Mouse (Mus musculus): ENCODE measurements around the gene Cdc42se1. TPM values are rescaled to one million over a fixed set of nuclear protein-coding genes. Genes with fewer than 3 reads are reported as not detected.

The Cdc42se1 gene
- polyA plus RNA-seq, 1 experiment from 2014 or later, result 48.7 TPM

- H3K27me3 ChIP-seq (ENCODE audit: control insufficient read depth, insufficient read depth, low read length), result no peaks in the 10 kb centered on the region
- peaks cover 38% of the 10 kb centered on the region for H3K4me1 ChIP-seq (ENCODE audit: control insufficient read depth, insufficient read depth, low read length)
- no peak for ATAC-seq (ENCODE audit: low read depth)
- H3K36me3 ChIP-seq (ENCODE audit: control insufficient read depth, insufficient read depth, low read length), result peaks cover 34% of the 10 kb centered on the region
- peak overlapping the region; percentile 96 for H3K4me2 ChIP-seq (ENCODE audit: low read depth, low read length)
- H3K9ac ChIP-seq (replicated peaks; ENCODE audit: low read depth, low read length), result peak overlapping the region; percentile 37; the same call in 1 of the 2 replicates
- 40% methylated on average over 8 of the region's 8 CpGs for WGBS
- H3K9me3 ChIP-seq (ENCODE audit: control insufficient read depth, low read length), result no peaks in the 10 kb centered on the region
- H3K4me3 ChIP-seq (ENCODE audit: low read depth, low read length), result peak overlapping the region; percentile 81
- H3K27ac ChIP-seq (ENCODE audit: low read depth, low read length), result peak overlapping the region; percentile 92
Measured at GRCm38 (mm10) chr3:95230495-95231297, 2.2 kb downstream of the Cdc42se1 start.

DNA sequence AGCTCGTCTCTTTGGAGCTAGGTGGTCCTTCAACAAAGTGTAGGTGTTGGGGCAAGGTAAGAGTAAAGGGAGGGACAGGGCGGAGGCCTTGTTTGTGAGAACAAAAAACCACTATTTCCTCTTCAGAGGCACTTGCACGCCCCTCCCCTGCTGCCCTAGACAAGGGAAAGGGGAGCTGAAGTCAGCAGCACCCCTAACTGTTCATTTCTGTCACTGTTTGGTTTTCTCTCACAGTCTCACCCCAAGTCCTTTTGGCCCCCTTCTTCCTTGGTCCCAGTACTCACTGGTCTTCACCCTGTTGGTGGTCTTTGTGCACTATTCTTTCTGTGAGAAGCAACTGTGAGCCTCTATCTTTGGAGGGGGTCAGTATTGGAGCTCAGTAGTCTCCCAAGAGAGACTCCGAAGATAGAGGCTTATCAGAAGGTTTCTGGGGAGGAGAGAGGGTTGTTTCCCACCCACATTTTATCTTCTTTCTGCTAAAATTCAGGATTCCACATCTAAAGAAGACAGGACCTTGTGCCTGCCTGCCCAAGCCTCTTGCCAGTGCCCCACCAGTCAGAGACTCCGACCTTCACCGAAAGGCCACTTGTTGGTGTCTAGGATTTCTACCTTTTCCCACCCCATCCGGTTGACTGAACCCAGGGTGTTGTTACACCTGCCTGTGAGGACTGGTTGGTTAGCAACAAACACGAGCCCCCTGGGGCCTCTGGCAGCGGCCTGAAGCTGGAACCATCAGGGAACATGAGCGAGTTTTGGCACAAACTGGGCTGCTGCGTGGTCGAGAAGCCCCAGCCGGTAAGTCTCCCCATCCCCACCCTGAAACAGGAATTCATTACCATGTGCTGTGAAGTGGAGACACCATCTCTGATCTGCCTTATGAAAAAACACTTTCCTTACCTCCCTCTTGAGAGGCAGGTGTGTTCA, 3.0 kb downstream of the Cdc42se1 start, which contains the start of gene Mllt11:
Mllt11 (minus strand) TSS at position 874 of the 924 bp plus-strand sequence.
- Histone ChIP-seq H3K27me3 (ENCODE audit: control insufficient read depth, insufficient read depth, low read length) (no peaks in the 10 kb centered on the region), H3K9ac (replicated peaks; ENCODE audit: low read depth, low read length) (0 out of 2 replicates have a peak within 1 kb of the TSS, but pooled peaks have one; percentile 1), H3K4me2 (ENCODE audit: low read depth, low read length) (peak within 1 kb of the TSS; percentile 96), H3K36me3 (ENCODE audit: control insufficient read depth, insufficient read depth, low read length) (peaks cover 37% of the 10 kb centered on the region), H3K4me3 (ENCODE audit: low read depth, low read length) (peak within 1 kb of the TSS; percentile 81; the same call in 1 of the 2 replicates), H3K9me3 (ENCODE audit: control insufficient read depth, low read length) (no peaks in the 10 kb centered on the region), H3K4me1 (ENCODE audit: control insufficient read depth, insufficient read depth, low read length) (peaks cover 29% of the 10 kb centered on the region), H3K27ac (ENCODE audit: low read depth, low read length) (peak within 1 kb of the TSS; percentile 92; the same call in 1 of the 2 replicates)
- ATAC-seq (ENCODE audit: low read depth), result no peak
- WGBS, result 75% methylated on average over 13 of the region's 13 CpGs

DNA sequence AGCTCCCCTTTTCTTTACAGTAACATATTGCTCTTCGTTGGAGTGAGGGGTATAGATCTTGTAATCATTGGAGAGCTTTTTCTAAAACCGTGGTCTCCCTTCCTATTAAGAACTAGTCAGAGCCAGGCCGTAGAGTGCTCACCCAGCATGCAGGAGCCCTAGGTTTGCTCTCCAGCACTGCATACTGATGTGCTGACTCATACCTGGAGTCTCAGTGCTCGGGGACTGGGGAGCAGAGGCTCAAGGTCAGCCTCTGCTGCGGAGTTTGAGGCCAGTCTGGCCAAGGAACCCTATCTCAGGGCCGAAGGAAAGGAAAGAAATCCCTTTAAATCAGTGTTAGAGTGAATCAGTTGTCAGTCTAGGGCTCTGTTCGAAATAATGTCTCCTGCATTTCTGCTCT, 4.2 kb downstream of the Cdc42se1 start:
- 96% methylated on average over 7 of the region's 7 CpGs for WGBS

DNA sequence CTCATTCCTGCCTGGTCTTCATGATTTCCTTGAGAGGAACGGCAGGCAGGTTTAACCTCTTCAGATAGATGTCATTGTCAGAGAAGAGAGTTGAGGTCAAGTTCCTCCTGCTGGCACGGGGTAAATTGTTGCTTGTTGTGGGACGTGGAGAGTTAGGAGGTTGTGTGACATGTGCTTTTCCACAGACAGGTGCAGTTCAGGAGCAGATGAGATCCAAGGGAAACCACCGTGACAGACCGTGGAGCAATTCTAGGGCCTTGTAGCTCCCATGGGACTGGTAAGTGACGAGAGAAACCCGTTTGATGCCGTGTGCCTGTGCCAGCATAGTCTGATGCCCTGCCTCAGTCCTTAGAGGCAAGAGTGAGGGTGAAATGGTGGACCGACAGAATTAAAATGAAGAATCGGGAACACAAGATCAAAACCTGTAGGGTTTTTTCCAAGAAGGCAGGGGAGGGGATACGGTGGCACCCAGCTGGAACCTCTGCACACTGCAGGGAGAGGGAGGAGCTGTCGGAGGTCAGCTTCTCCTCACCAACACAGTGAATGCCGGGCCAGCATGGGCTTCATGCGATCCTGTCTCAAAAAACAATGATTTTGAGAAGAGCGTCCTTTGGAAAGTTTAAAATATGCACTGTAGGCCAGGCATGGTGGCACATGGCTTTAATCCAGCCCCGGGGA, 4.9 kb downstream of the Cdc42se1 start:
- Histone ChIP-seq H3K4me1 (ENCODE audit: control insufficient read depth, insufficient read depth, low read length) (peaks cover 27% of the 10 kb centered on the region), H3K27ac (ENCODE audit: low read depth, low read length) (no peak overlapping the region), H3K27me3 (ENCODE audit: control insufficient read depth, insufficient read depth, low read length) (no peaks in the 10 kb centered on the region), H3K36me3 (ENCODE audit: control insufficient read depth, insufficient read depth, low read length) (peaks cover 37% of the 10 kb centered on the region), H3K9ac (replicated peaks; ENCODE audit: low read depth, low read length) (no peak overlapping the region), H3K9me3 (ENCODE audit: control insufficient read depth, low read length) (no peaks in the 10 kb centered on the region), H3K4me3 (ENCODE audit: low read depth, low read length) (no peak overlapping the region), H3K4me2 (ENCODE audit: low read depth, low read length) (no peak overlapping the region)
- WGBS, result 74% methylated on average over 16 of the region's 16 CpGs
- no peak for ATAC-seq (ENCODE audit: low read depth)

More for the DNA sequence above, 4.2 kb downstream of the Cdc42se1 start:
- no peak overlapping the region for H3K27ac ChIP-seq (ENCODE audit: low read depth, low read length)
- peaks cover 27% of the 10 kb centered on the region for H3K4me1 ChIP-seq (ENCODE audit: control insufficient read depth, insufficient read depth, low read length)
- peaks cover 37% of the 10 kb centered on the region for H3K36me3 ChIP-seq (ENCODE audit: control insufficient read depth, insufficient read depth, low read length)
- H3K9ac ChIP-seq (replicated peaks; ENCODE audit: low read depth, low read length), result no peak overlapping the region
- H3K4me2 ChIP-seq (ENCODE audit: low read depth, low read length), result no peak overlapping the region
- H3K27me3 ChIP-seq (ENCODE audit: control insufficient read depth, insufficient read depth, low read length), result no peaks in the 10 kb centered on the region
- ATAC-seq (ENCODE audit: low read depth), result no peak
- H3K9me3 ChIP-seq (ENCODE audit: control insufficient read depth, low read length), result no peaks in the 10 kb centered on the region
- H3K4me3 ChIP-seq (ENCODE audit: low read depth, low read length), result no peak overlapping the region

DNA sequence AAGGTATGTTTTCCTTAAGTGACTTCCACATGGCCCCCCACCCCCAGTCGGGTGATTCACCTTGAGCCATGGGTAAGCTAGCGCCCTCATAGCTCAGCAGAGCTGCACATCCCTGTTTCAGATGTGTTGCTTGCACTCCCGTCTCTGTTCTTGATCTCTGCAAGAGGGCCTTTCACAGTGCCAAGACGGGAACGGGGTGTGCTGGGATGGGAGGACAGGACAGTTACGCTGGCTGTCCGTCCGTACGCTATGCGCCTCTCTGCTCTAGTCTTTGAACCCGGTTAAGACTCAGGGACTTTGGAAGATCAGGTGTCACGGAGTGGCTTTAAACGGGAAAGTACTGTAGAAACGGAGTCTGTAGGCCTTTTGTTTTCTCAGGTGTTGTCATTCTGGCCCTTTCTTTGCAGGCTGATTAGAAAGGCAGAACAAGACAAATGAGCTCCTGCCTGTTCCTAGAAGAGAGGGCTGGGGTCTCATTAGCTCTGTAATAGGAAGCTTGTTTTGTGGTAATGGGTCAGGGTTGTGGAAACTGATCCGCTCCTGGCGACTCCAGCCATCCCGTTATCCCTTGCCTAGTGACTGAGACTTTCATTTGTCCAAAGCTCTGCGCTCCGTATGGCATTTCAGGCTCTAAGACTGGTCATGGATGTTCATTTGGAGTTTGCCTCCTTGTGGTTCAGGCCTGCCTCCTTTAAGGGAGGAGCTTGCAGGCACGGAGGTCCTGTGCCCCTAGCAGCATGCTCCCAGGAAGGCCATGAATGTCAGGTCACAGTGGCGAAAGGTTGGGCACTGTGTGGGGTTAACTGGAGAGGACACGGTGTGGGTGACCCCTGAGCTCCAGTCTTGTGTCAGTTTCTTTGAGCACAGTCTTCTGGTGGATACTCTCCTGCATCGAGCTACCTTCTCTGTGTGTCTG, 7.1 kb downstream of the Cdc42se1 start:
- no peak overlapping the region for H3K4me3 ChIP-seq (ENCODE audit: low read depth, low read length)
- no peaks in the 10 kb centered on the region for H3K9me3 ChIP-seq (ENCODE audit: control insufficient read depth, low read length)
- H3K27ac ChIP-seq (ENCODE audit: low read depth, low read length), result no peak overlapping the region
- H3K4me1 ChIP-seq (ENCODE audit: control insufficient read depth, insufficient read depth, low read length), result peaks cover 15% of the 10 kb centered on the region
- H3K36me3 ChIP-seq (ENCODE audit: control insufficient read depth, insufficient read depth, low read length), result peaks cover 37% of the 10 kb centered on the region
- ATAC-seq (ENCODE audit: low read depth), result no peak
- WGBS, result 83% methylated on average over 23 of the region's 23 CpGs
- no peaks in the 10 kb centered on the region for H3K27me3 ChIP-seq (ENCODE audit: control insufficient read depth, insufficient read depth, low read length)
- H3K4me2 ChIP-seq (ENCODE audit: low read depth, low read length), result no peak overlapping the region
- no peak overlapping the region for H3K9ac ChIP-seq (replicated peaks; ENCODE audit: low read depth, low read length)

DNA sequence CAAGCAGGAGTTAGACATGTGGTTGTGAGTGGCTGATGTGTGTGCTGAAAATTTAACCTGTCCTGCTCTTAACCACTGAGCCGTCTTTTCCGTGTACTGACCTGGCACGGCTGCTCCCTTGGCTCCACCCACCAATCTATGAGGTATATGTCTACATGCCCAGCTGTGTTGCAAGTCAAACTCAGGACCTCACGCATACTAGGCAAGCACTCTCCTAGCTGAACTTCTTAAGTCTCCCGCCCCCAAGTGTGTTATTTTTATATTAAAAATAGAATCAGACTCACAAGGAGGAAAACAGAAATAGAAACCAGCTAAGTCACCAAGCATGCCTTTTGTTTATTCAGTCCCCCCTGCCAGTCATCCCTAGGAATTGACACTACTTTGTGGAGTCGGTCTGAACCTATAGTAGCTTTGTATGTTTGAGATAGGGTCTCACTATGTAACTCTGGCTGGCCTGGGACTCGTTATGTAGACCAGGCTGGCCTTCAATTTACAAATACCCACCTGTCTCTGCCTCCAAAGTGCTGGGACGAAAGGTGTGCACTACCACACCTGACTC, 9.1 kb downstream of the Cdc42se1 start:
- Histone ChIP-seq H3K36me3 (ENCODE audit: control insufficient read depth, insufficient read depth, low read length) (peaks cover 31% of the 10 kb centered on the region), H3K9me3 (ENCODE audit: control insufficient read depth, low read length) (no peaks in the 10 kb centered on the region), H3K27ac (ENCODE audit: low read depth, low read length) (no peak overlapping the region), H3K27me3 (ENCODE audit: control insufficient read depth, insufficient read depth, low read length) (no peaks in the 10 kb centered on the region), H3K4me3 (ENCODE audit: low read depth, low read length) (no peak overlapping the region), H3K9ac (replicated peaks; ENCODE audit: low read depth, low read length) (no peak overlapping the region), H3K4me1 (ENCODE audit: control insufficient read depth, insufficient read depth, low read length) (no peaks in the 10 kb centered on the region), H3K4me2 (ENCODE audit: low read depth, low read length) (no peak overlapping the region)
- ATAC-seq (ENCODE audit: low read depth), result no peak
- WGBS, result 89% methylated on average over 8 of the region's 8 CpGs

- Histone ChIP-seq H3K9me3 (ENCODE audit: control insufficient read depth, low read length) (no peaks in the 10 kb centered on the region), H3K4me3 (ENCODE audit: low read depth, low read length) (no peak overlapping the region), H3K27me3 (ENCODE audit: control insufficient read depth, insufficient read depth, low read length) (no peaks in the 10 kb centered on the region), H3K4me1 (ENCODE audit: control insufficient read depth, insufficient read depth, low read length) (no peaks in the 10 kb centered on the region), H3K9ac (replicated peaks; ENCODE audit: low read depth, low read length) (no peak overlapping the region), H3K4me2 (ENCODE audit: low read depth, low read length) (no peak overlapping the region), H3K27ac (ENCODE audit: low read depth, low read length) (no peak overlapping the region), H3K36me3 (ENCODE audit: control insufficient read depth, insufficient read depth, low read length) (peaks cover 21% of the 10 kb centered on the region)
- 92% methylated on average over 6 of the region's 6 CpGs for WGBS
- no peak for ATAC-seq (ENCODE audit: low read depth)
Measured at GRCm38 (mm10) chr3:95239022-95239421, 10.5 kb downstream of the Cdc42se1 start.

DNA sequence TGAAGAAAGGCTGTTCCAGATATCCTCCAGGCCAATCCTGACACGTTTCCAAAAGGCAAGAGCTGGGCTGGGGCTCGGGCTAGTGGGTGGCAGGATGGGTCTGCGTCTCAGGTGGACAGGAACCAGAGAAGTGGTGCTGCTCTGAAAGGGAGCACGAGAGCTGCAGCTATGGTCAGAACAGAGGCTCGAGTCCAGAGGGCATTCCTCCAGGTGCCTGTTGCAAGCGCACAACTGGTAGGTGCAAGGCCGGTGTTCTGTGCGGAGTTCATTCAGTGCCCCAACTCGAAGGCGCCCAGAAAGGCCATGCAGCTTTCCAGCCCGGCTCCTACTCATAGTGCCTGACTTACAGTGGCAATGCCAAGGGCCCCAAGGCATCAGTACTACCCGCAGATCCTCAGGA, 11.4 kb downstream of the Cdc42se1 start:
- Histone ChIP-seq H3K27ac (ENCODE audit: low read depth, low read length) (no peak overlapping the region), H3K36me3 (ENCODE audit: control insufficient read depth, insufficient read depth, low read length) (peaks cover 11% of the 10 kb centered on the region), H3K4me1 (ENCODE audit: control insufficient read depth, insufficient read depth, low read length) (no peaks in the 10 kb centered on the region), H3K9me3 (ENCODE audit: control insufficient read depth, low read length) (no peaks in the 10 kb centered on the region), H3K27me3 (ENCODE audit: control insufficient read depth, insufficient read depth, low read length) (no peaks in the 10 kb centered on the region), H3K4me3 (ENCODE audit: low read depth, low read length) (no peak overlapping the region), H3K9ac (replicated peaks; ENCODE audit: low read depth, low read length) (no peak overlapping the region), H3K4me2 (ENCODE audit: low read depth, low read length) (no peak overlapping the region)
- 93% methylated on average over 12 of the region's 12 CpGs for WGBS
- ATAC-seq (ENCODE audit: low read depth), result no peak
